Comparison of ENCODE assay signal across 8 mouse cellular contexts in the genomic region with DNA sequence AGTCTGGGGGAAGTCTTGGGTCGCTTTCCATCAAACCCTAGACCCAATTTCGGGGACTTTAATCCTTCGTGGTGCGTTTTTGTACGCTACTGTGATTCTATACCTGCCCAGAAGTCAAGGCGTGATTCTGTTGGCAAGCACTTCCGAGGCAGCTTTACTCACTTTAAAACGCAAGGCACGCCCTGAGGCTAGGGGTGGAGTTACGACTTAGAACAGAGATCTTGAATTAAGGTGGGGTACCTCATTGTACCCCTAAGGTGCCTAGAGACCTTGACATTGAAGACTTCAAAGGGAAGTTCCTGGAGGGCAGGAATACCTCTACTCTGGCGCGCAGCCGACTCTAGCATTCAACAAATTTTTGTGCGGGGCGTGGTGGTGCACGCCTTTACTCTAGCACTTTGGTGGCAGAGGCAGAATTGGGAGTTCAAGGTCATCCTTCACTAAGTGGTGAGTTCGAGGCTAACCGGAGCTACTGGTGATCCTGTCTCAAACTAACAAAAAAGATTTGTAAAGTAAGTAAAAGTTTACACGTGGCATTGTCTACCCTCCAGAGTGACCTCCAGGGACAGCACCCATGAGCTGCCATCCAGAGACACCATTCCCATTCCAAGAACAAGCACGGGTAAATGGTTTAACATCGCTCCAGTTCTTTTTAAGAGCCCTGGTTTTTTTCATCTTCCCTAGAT. TPM values are rescaled to one million over a fixed set of nuclear protein-coding genes. Genes with fewer than 3 reads are reported as not detected.
DNase-seq lines count a peak whose midpoint lies in the region; ATAC-seq lines count a peak whose summit lies in the region.

No protein-coding gene starts in this region.

- peak overlapping the region; percentile 91 for H3K4me2 ChIP-seq in hindbrain, embryonic 11.5 days (replicated peaks; ENCODE audit: low read depth, low read length)
- H3K4me2 ChIP-seq in limb, embryonic 13.5 days (replicated peaks): peak overlapping the region; percentile 92

- no peaks in the 10 kb centered on the region for H3K9me3 ChIP-seq in embryonic facial prominence, embryonic 10.5 days
- H3K9me3 ChIP-seq in hindbrain, embryonic 11.5 days (ENCODE audit: control insufficient read depth, low read length): no peaks in the 10 kb centered on the region
- no peaks in the 10 kb centered on the region for H3K9me3 ChIP-seq in limb, embryonic 13.5 days

- peak overlapping the region; percentile 97 for H3K27ac ChIP-seq in embryonic facial prominence, embryonic 10.5 days (replicated peaks)
- H3K27ac ChIP-seq in hindbrain, embryonic 11.5 days (ENCODE audit: low read depth, low read length): no peak overlapping the region
- peak overlapping the region; percentile 15; the same call in 1 of the 2 replicates for H3K27ac ChIP-seq in limb, embryonic 13.5 days

- 1% methylated on average over 21 of the region's 21 CpGs for WGBS in embryonic facial prominence, embryonic 10.5 days
- under 1% methylated on average over 21 of the region's 21 CpGs for WGBS in hindbrain, embryonic 11.5 days
- WGBS in limb, embryonic 13.5 days: under 1% methylated on average over 21 of the region's 21 CpGs

- peaks cover 24% of the 10 kb centered on the region for H3K36me3 ChIP-seq in embryonic facial prominence, embryonic 10.5 days (replicated peaks)
- H3K36me3 ChIP-seq in hindbrain, embryonic 11.5 days (ENCODE audit: control insufficient read depth, insufficient read depth, low read length): peaks cover 4% of the 10 kb centered on the region; the same call in 1 of the 2 replicates
- H3K36me3 ChIP-seq in limb, embryonic 13.5 days: peaks cover 21% of the 10 kb centered on the region

- peaks cover 34% of the 10 kb centered on the region for H3K27me3 ChIP-seq in embryonic facial prominence, embryonic 10.5 days (replicated peaks; ENCODE audit: low read depth, poor library complexity, severe bottlenecking)
- H3K27me3 ChIP-seq in hindbrain, embryonic 11.5 days (ENCODE audit: control insufficient read depth, insufficient read depth, low read length): peaks cover 18% of the 10 kb centered on the region
- H3K27me3 ChIP-seq in limb, embryonic 13.5 days: peaks cover 21% of the 10 kb centered on the region

- DNase-seq in heart, adult 18-20 months: peak; percentile 51 to 71
- DNase-seq in heart, postnatal 4 days: no peak
- peak; percentile 61 for DNase-seq in embryonic facial prominence, embryonic 10.5 days (ENCODE audit: low spot score)
- DNase-seq in hindbrain, embryonic 11.5 days (ENCODE audit: low spot score): peak; percentile 43
- DNase-seq in natural killer cell, adult 2 months (ENCODE audit: low spot score in 2 of 2): peak; percentile 61 to 65
- DNase-seq in right cerebral cortex, postnatal 36 days (ENCODE audit: low spot score in 2 of 2): no peak
- no peak for DNase-seq in right cerebral cortex, postnatal 10 days (ENCODE audit: low spot score in 2 of 2)

- ATAC-seq in hindbrain, embryonic 11.5 days (ENCODE audit: low FRiP score): no peak
- ATAC-seq in limb, embryonic 13.5 days (ENCODE audit: low FRiP score, low read depth): no peak

- H3K4me1 ChIP-seq in embryonic facial prominence, embryonic 10.5 days: peaks cover 68% of the 10 kb centered on the region
- peaks cover 17% of the 10 kb centered on the region for H3K4me1 ChIP-seq in hindbrain, embryonic 11.5 days (replicated peaks; ENCODE audit: control insufficient read depth, insufficient read depth, low read length)
- H3K4me1 ChIP-seq in limb, embryonic 13.5 days: peaks cover 48% of the 10 kb centered on the region

- H3K9ac ChIP-seq in hindbrain, embryonic 11.5 days (ENCODE audit: low read depth, low read length): peak overlapping the region; percentile 89; the same call in 1 of the 2 replicates
- peak overlapping the region; percentile 87; the same call in 1 of the 2 replicates for H3K9ac ChIP-seq in limb, embryonic 13.5 days

- H3K4me3 ChIP-seq in embryonic facial prominence, embryonic 10.5 days: peak overlapping the region; percentile 92
- H3K4me3 ChIP-seq in hindbrain, embryonic 11.5 days (ENCODE audit: low read depth, low read length): peak overlapping the region; percentile 93
- peak overlapping the region; percentile 90 for H3K4me3 ChIP-seq in limb, embryonic 13.5 days

RNA-seq across cellular contexts. Expression of a gene that starts 0.9 kb away (rescaled TPM):
- total RNA-seq in heart, adult 18-20 months (2021): 10 to 100 TPM; 59.5 to 60.0 TPM
- total RNA-seq in heart, postnatal 4 days (2021): 10 to 100 TPM; 50.2 to 51.1 TPM
- 2.1 and 2.2 TPM in 2 replicates for polyA plus RNA-seq in embryonic facial prominence, embryonic 10.5 days (2016; fragmentation: Nextera tagmentation; extraction: Ambion mirVana)
- polyA plus RNA-seq in hindbrain, embryonic 11.5 days (2014; fragmentation: Nextera tagmentation; extraction: Ambion mirVana): 4.1 and 4.2 TPM in 2 replicates
- polyA plus RNA-seq in limb, embryonic 13.5 days (2015; fragmentation: Nextera tagmentation; extraction: Ambion mirVana): 2.9 and 3.3 TPM in 2 replicates

RNA-seq across cellular contexts. Expression of a gene that starts 23.3 kb away (rescaled TPM):
- 100 to 1,000 TPM; 134 to 145 TPM for total RNA-seq in heart, adult 18-20 months (2021)
- total RNA-seq in heart, postnatal 4 days (2021): 10 to 100 TPM; 96.7 to 98.0 TPM
- 18.2 and 20.0 TPM in 2 replicates for polyA plus RNA-seq in embryonic facial prominence, embryonic 10.5 days (2016; fragmentation: Nextera tagmentation; extraction: Ambion mirVana)
- polyA plus RNA-seq in hindbrain, embryonic 11.5 days (2014; fragmentation: Nextera tagmentation; extraction: Ambion mirVana): 11.8 and 14.8 TPM in 2 replicates
- 11.2 and 13.5 TPM in 2 replicates for polyA plus RNA-seq in limb, embryonic 13.5 days (2015; fragmentation: Nextera tagmentation; extraction: Ambion mirVana)

RNA-seq across cellular contexts. Expression of a gene that starts 32.8 kb away (rescaled TPM):
- total RNA-seq in heart, adult 18-20 months (2021): 1 to 10 TPM in 1 of 2 experiments, under 1 TPM in 1; 0.84 to 1.1 TPM
- total RNA-seq in heart, postnatal 4 days (2021): 1 to 10 TPM; 1.4 TPM
- 13.0 and 14.4 TPM in 2 replicates for polyA plus RNA-seq in embryonic facial prominence, embryonic 10.5 days (2016; fragmentation: Nextera tagmentation; extraction: Ambion mirVana)
- 5.7 and 9.1 TPM in 2 replicates for polyA plus RNA-seq in hindbrain, embryonic 11.5 days (2014; fragmentation: Nextera tagmentation; extraction: Ambion mirVana)
- polyA plus RNA-seq in limb, embryonic 13.5 days (2015; fragmentation: Nextera tagmentation; extraction: Ambion mirVana): 3.5 and 4.6 TPM in 2 replicates

RNA-seq across cellular contexts. Expression of a gene that starts 37.9 kb away (rescaled TPM):
- total RNA-seq in heart, adult 18-20 months (2021): 1 to 10 TPM; 4.8 to 4.9 TPM
- total RNA-seq in heart, postnatal 4 days (2021): 10 to 100 TPM; 31.3 to 31.8 TPM
- 23.2 and 24.1 TPM in 2 replicates for polyA plus RNA-seq in embryonic facial prominence, embryonic 10.5 days (2016; fragmentation: Nextera tagmentation; extraction: Ambion mirVana)
- polyA plus RNA-seq in hindbrain, embryonic 11.5 days (2014; fragmentation: Nextera tagmentation; extraction: Ambion mirVana): 16.9 and 18.6 TPM in 2 replicates
- 20.7 and 21.3 TPM in 2 replicates for polyA plus RNA-seq in limb, embryonic 13.5 days (2015; fragmentation: Nextera tagmentation; extraction: Ambion mirVana)

RNA-seq across cellular contexts. Expression of a gene that starts 40.8 kb away (rescaled TPM):
- 100 to 1,000 TPM; 135 to 150 TPM for total RNA-seq in heart, adult 18-20 months (2021)
- total RNA-seq in heart, postnatal 4 days (2021): 100 to 1,000 TPM; 186 to 196 TPM
- 634 and 654 TPM in 2 replicates for polyA plus RNA-seq in embryonic facial prominence, embryonic 10.5 days (2016; fragmentation: Nextera tagmentation; extraction: Ambion mirVana)
- 468 and 507 TPM in 2 replicates for polyA plus RNA-seq in hindbrain, embryonic 11.5 days (2014; fragmentation: Nextera tagmentation; extraction: Ambion mirVana)
- polyA plus RNA-seq in limb, embryonic 13.5 days (2015; fragmentation: Nextera tagmentation; extraction: Ambion mirVana): 490 and 497 TPM in 2 replicates

Comparison
In these comparisons a context has a peak if more than half of its experiments do, and no peak if none do; other contexts are left out.
1. DNase-seq: peak in heart, adult 18-20 months (2 of 2), embryonic facial prominence, embryonic 10.5 days (single experiment), hindbrain, embryonic 11.5 days (single experiment) and natural killer cell, adult 2 months (2 of 2); none in heart, postnatal 4 days (single experiment), right cerebral cortex, postnatal 36 days (0 of 2) and right cerebral cortex, postnatal 10 days (0 of 2).
2. Peak in every context shown above with its lines, with median percentiles within 50 percentile points of each other: H3K4me3 ChIP-seq.